Mouse (Mus musculus) olfactory bulb, adult 2 months (tissue): ENCODE measurements around the gene Gnpnat1.

Experiments used
- CTCF ChIP-seq: fragments of 200-500 bp; IDR thresholded peaks from 2 replicates; pipeline ENCODE4 v1.5.1; 2012; ENCODE audit warnings: low read depth, mild to moderate bottlenecking, low read length, moderate library complexity; ENCODE audit not compliant: insufficient read depth
- POLR2A ChIP-seq: fragments of 200-500 bp; IDR thresholded peaks from 2 replicates; pipeline ENCODE4 v1.6.1; 2012; ENCODE audit warnings: mild to moderate bottlenecking, low read depth, low read length, moderate library complexity; ENCODE audit not compliant: insufficient read depth

DNA sequence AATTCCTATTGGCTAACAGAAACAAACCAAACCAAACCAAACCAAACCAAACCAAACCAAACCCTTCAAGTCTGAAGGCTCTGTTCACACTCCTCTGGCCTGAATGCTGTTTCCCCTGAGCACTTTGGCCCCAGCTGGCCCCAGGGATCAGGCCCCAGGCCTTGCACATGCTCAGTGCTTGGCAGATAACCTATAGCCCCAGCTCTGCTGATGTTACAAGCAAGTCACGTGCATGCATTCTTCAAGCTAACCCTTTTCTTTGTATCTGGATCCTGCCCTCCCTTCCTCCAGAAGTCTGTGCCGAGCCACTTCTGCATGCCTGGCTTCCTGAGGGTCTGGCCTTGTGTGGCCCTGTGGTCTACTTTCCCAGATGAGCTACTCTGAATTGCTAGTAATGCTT, 46.4 kb upstream of the Gnpnat1 start:
- TF ChIP-seq POLR2A (no peak), CTCF (no peak)
